Mouse (Mus musculus): Measurements from ENCODE around the gene Smg1.

DNA sequence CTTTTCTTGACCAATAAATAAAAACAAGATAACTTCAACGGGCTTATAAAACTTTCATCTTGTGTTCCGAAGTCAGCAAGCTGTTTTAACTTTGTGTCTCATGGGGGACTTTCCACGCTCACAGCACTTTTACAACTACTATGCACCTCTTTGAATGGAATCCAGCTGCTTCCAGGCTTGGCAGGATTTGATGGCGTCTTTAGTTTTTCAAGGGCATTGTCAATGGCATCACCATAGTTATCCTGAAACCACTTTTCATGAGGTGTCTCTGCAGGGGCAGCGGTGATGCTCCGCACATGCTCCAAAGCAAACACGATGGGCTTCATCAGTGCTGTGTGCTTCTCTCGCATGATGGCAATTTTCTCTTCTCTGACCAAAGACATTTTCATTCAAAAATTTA is 80.5 kb downstream of the Smg1 start:
- TF ChIP-seq CTCF (IDR thresholded peaks at IDR 0.05; ENCODE audit: borderline replicate concordance, insufficient read depth, low read length) (no peak), POLR2A (IDR thresholded peaks at IDR 0.05; ENCODE audit: low read depth, low read length) (no peak)
